Mouse (Mus musculus): ENCODE data around the gene Bank1. TPM values are rescaled to one million over a fixed set of nuclear protein-coding genes. Genes with fewer than 3 reads are reported as not detected.

The Bank1 gene
- polyA plus RNA-seq, 1 experiment, result 1.2 TPM

DNA sequence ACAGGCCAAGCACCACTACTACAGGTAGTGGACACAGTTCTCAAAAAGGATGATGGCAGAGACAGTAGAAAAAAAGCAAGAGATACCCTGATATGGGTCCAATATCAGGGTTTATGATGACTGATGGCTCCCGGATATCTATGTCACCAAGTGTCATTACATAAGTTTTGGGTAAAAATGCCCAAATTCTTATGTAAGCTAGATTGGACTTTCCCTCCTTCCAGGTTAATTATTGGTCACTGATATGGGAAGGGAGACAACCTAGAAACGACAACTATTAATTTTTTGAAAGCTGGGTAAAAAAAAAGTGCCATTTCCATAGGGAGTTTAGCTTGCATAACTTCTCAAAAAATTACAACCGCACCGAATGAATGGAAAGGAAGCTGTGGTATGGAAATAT lies 277.8 kb downstream of the Bank1 start:
- no peak overlapping the region for H3K4me3 ChIP-seq (ENCODE audit: insufficient read depth, low read depth, low read length)
- no peak overlapping the region for H3K27ac ChIP-seq (ENCODE audit: insufficient read depth, low read depth, low read length)
- H3K36me3 ChIP-seq (ENCODE audit: control insufficient read depth, insufficient read depth, low read length), result no peaks in the 10 kb centered on the region
- DNase-seq, result peak; percentile 60
- H3K4me1 ChIP-seq (ENCODE audit: control insufficient read depth, insufficient read depth, low read length), result peaks cover 2% of the 10 kb centered on the region; the same call in 1 of the 2 replicates
- TF ChIP-seq POLR2A (IDR thresholded peaks at IDR 0.05; ENCODE audit: low read depth, low read length) (no peak), CTCF (conservative IDR thresholded peaks at IDR 0.05; ENCODE audit: insufficient read depth, insufficient read length, low read depth, low read length) (no peak)
- 49% methylated on average over 4 of the region's 4 CpGs for WGBS
- H3K27me3 ChIP-seq (replicated peaks; ENCODE audit: control insufficient read depth, insufficient read depth, low read length), result no peaks in the 10 kb centered on the region

DNA sequence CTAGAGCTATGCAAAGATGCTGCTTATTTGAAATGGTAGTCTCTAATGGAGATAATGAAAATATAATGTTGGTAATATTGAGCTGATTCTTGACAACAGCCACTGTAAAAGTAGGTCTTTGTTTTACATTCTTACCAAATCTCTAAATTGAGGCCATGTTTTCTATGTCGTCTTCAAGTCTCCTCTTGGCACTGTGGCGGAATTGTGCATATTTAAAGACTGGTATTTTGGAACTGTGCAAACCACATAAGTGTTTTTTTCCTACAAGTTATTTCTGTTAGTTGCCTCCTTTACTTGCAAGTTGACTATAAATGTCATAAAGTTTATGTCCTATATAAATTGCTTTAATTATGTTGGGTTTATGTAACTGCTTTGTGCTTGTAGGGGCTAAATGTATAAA lies 280.5 kb downstream of the Bank1 start:
- Histone ChIP-seq H3K27me3 (replicated peaks; ENCODE audit: control insufficient read depth, insufficient read depth, low read length) (no peaks in the 10 kb centered on the region), H3K27ac (ENCODE audit: insufficient read depth, low read depth, low read length) (no peak overlapping the region), H3K4me3 (ENCODE audit: insufficient read depth, low read depth, low read length) (no peak overlapping the region), H3K36me3 (ENCODE audit: control insufficient read depth, insufficient read depth, low read length) (no peaks in the 10 kb centered on the region), H3K4me1 (ENCODE audit: control insufficient read depth, insufficient read depth, low read length) (peaks cover 2% of the 10 kb centered on the region; the same call in 1 of the 2 replicates)
- TF ChIP-seq CTCF (conservative IDR thresholded peaks at IDR 0.05; ENCODE audit: insufficient read depth, insufficient read length, low read depth, low read length) (no peak), POLR2A (IDR thresholded peaks at IDR 0.05; ENCODE audit: low read depth, low read length) (no peak)
- DNase-seq, result no peak
- WGBS, result 88% methylated on average over 2 of the region's 2 CpGs

DNA sequence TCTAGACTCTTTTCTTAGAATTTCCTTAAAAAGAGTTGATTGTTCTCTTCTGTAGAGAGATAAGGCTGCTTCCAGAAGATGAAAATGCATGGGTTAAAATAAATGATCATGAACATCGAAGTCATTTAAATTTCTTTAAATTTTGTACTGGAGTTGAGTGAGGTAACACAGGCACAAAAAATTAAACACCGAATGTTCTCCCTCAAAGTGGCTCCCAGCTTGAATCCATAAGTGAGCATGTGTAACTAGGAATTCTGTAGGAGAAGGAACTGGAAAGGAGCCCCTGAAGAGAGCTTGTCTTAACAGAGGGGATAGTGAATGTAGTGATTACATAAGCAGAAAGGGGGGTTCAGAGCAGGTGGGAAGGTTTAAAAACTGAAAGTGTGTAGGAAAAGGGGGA lies 285.8 kb downstream of the Bank1 start:
- H3K4me3 ChIP-seq (ENCODE audit: insufficient read depth, low read depth, low read length), result no peak overlapping the region
- TF ChIP-seq CTCF (conservative IDR thresholded peaks at IDR 0.05; ENCODE audit: insufficient read depth, insufficient read length, low read depth, low read length), result no peak
- no peak for TF ChIP-seq POLR2A (IDR thresholded peaks at IDR 0.05; ENCODE audit: low read depth, low read length)
- no peaks in the 10 kb centered on the region for H3K36me3 ChIP-seq (ENCODE audit: control insufficient read depth, insufficient read depth, low read length)
- WGBS, result 92% methylated on average over 2 of the region's 2 CpGs
- DNase-seq, result no peak
- H3K4me1 ChIP-seq (ENCODE audit: control insufficient read depth, insufficient read depth, low read length), result no peaks in the 10 kb centered on the region
- H3K27ac ChIP-seq (ENCODE audit: insufficient read depth, low read depth, low read length), result no peak overlapping the region
- no peaks in the 10 kb centered on the region for H3K27me3 ChIP-seq (replicated peaks; ENCODE audit: control insufficient read depth, insufficient read depth, low read length)

DNA sequence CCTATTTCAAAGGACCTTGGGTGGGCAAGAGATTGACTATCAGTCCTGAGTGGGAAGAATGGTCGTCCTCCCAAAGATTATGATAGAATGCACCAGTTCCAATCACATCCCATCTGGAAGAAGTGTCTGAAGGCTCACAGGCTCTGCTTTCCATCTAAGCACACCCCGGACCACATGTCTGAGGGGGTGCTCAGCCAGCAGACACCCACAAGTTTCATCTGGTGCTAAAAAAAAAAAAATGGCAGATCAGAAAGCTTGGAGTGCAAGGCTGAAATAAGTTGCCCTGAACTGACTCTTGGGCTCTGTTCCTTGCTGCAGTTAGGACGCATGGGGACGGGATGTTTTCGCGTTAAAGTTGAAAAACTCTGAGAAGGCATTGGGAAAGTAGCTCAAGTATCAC lies 286.4 kb downstream of the Bank1 start:
- TF ChIP-seq POLR2A (IDR thresholded peaks at IDR 0.05; ENCODE audit: low read depth, low read length), result no peak
- TF ChIP-seq CTCF (conservative IDR thresholded peaks at IDR 0.05; ENCODE audit: insufficient read depth, insufficient read length, low read depth, low read length), result no peak
- WGBS, result 94% methylated on average over 6 of the region's 6 CpGs
- Histone ChIP-seq H3K4me3 (ENCODE audit: insufficient read depth, low read depth, low read length) (no peak overlapping the region), H3K27me3 (replicated peaks; ENCODE audit: control insufficient read depth, insufficient read depth, low read length) (no peaks in the 10 kb centered on the region), H3K27ac (ENCODE audit: insufficient read depth, low read depth, low read length) (no peak overlapping the region), H3K4me1 (ENCODE audit: control insufficient read depth, insufficient read depth, low read length) (no peaks in the 10 kb centered on the region), H3K36me3 (ENCODE audit: control insufficient read depth, insufficient read depth, low read length) (no peaks in the 10 kb centered on the region)
- DNase-seq, result no peak

DNA sequence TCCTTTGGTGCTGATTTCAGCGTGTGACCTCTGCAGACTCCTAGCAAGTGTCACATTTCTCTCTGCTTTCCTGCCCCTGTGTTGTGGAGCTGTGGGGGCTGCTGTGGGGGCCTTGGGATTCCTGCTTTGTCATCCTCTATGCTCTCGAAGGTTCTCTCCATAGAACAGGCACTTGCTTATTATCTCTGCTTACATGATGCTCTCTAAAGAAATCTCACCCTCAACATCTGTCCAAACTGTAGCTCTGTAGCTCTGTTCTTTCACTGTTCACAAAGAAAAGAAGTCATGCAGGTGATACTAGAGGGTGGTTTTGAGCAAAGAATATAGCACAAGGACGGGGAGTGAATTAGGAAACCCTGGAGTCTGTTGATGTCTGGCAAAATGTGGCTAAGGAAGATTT lies 288.6 kb downstream of the Bank1 start:
- no peak for DNase-seq
- Histone ChIP-seq H3K27me3 (replicated peaks; ENCODE audit: control insufficient read depth, insufficient read depth, low read length) (no peaks in the 10 kb centered on the region), H3K36me3 (ENCODE audit: control insufficient read depth, insufficient read depth, low read length) (no peaks in the 10 kb centered on the region), H3K27ac (ENCODE audit: insufficient read depth, low read depth, low read length) (no peak overlapping the region), H3K4me1 (ENCODE audit: control insufficient read depth, insufficient read depth, low read length) (no peaks in the 10 kb centered on the region), H3K4me3 (ENCODE audit: insufficient read depth, low read depth, low read length) (no peak overlapping the region)
- no peak for TF ChIP-seq POLR2A (IDR thresholded peaks at IDR 0.05; ENCODE audit: low read depth, low read length)
- TF ChIP-seq CTCF (conservative IDR thresholded peaks at IDR 0.05; ENCODE audit: insufficient read depth, insufficient read length, low read depth, low read length), result no peak
- 32% methylated on average over 3 of the region's 3 CpGs for WGBS

DNA sequence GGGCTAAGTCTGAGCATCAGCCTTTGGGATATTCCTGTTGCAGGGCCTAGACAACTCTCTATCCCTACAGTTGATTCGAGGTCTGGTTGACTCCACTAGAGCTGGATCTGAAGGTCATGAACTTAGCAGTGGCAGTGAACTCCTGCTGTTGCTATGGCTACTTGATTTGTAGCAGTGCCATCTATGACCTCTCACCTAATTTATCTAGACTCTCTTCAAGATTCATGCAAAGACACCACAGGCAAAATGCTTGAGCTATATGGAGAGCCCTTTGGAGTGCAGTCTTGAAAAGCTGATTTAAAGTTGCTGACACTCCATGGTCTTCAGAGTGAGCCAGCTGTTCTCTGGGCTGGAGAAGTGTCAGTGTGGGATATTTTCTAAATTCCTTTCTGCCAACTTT lies 290.1 kb downstream of the Bank1 start:
- H3K27me3 ChIP-seq (replicated peaks; ENCODE audit: control insufficient read depth, insufficient read depth, low read length), result no peaks in the 10 kb centered on the region
- no peak overlapping the region for H3K4me3 ChIP-seq (ENCODE audit: insufficient read depth, low read depth, low read length)
- no peaks in the 10 kb centered on the region for H3K36me3 ChIP-seq (ENCODE audit: control insufficient read depth, insufficient read depth, low read length)
- WGBS, result 33% methylated on average over 1 of the region's 1 CpGs
- DNase-seq, result no peak
- H3K27ac ChIP-seq (ENCODE audit: insufficient read depth, low read depth, low read length), result no peak overlapping the region
- no peak for TF ChIP-seq POLR2A (IDR thresholded peaks at IDR 0.05; ENCODE audit: low read depth, low read length)
- no peak for TF ChIP-seq CTCF (conservative IDR thresholded peaks at IDR 0.05; ENCODE audit: insufficient read depth, insufficient read length, low read depth, low read length)
- H3K4me1 ChIP-seq (ENCODE audit: control insufficient read depth, insufficient read depth, low read length), result no peaks in the 10 kb centered on the region

DNA sequence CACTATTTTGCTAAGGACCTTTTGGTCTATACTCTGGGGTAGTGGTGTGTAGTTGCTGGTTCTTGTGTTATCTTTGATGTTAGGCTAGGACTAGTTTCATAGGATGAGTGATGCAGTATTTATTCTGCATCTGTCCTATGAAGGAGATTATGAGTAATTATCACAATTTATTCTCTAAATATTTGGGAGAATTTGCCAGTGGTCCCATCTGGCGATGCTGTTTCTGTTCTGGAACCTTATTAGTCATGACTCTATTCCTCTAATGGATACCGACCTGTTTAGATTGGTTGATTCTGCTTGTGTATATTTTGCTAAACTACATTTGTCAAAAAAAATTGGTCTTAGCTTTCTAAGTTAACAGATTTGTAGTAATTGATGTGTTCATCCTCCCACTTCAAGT lies 301.0 kb downstream of the Bank1 start:
- Histone ChIP-seq H3K27ac (ENCODE audit: insufficient read depth, low read depth, low read length) (no peak overlapping the region), H3K4me3 (ENCODE audit: insufficient read depth, low read depth, low read length) (no peak overlapping the region), H3K4me1 (ENCODE audit: control insufficient read depth, insufficient read depth, low read length) (no peaks in the 10 kb centered on the region), H3K27me3 (replicated peaks; ENCODE audit: control insufficient read depth, insufficient read depth, low read length) (no peaks in the 10 kb centered on the region), H3K36me3 (ENCODE audit: control insufficient read depth, insufficient read depth, low read length) (no peaks in the 10 kb centered on the region)
- WGBS, result 95% methylated on average over 2 of the region's 2 CpGs
- TF ChIP-seq POLR2A (IDR thresholded peaks at IDR 0.05; ENCODE audit: low read depth, low read length) (no peak), CTCF (conservative IDR thresholded peaks at IDR 0.05; ENCODE audit: insufficient read depth, insufficient read length, low read depth, low read length) (no peak)
- DNase-seq, result no peak

DNA sequence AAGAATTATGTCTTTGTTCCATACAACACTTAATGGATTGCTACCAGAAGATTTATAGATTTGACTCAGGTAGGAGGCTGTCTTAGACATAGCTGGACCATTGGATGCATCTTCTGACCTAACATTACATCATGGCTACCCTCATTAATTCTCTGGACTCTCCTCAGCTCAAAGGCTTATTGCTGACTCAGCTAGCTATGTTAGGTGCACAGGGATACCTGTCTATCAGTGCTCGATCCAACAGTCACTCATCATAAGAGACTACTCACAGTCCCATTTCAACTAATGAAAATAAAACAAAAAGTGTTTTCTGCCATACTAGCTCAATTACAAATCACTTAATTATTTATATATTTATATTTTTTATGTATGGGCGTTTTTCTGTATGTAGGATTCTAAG lies 308.3 kb downstream of the Bank1 start:
- TF ChIP-seq POLR2A (IDR thresholded peaks at IDR 0.05; ENCODE audit: low read depth, low read length), result no peak
- TF ChIP-seq CTCF (conservative IDR thresholded peaks at IDR 0.05; ENCODE audit: insufficient read depth, insufficient read length, low read depth, low read length), result no peak
- no peak overlapping the region for H3K27ac ChIP-seq (ENCODE audit: insufficient read depth, low read depth, low read length)
- WGBS, result 93% methylated on average over 2 of the region's 2 CpGs
- no peak overlapping the region for H3K4me3 ChIP-seq (ENCODE audit: insufficient read depth, low read depth, low read length)
- no peaks in the 10 kb centered on the region for H3K4me1 ChIP-seq (ENCODE audit: control insufficient read depth, insufficient read depth, low read length)
- no peak for DNase-seq
- no peaks in the 10 kb centered on the region for H3K27me3 ChIP-seq (replicated peaks; ENCODE audit: control insufficient read depth, insufficient read depth, low read length)
- H3K36me3 ChIP-seq (ENCODE audit: control insufficient read depth, insufficient read depth, low read length), result no peaks in the 10 kb centered on the region

Measured in kidney, adult 2 months (tissue).